Mouse (Mus musculus): ENCODE measurements around the gene Synpo2. TPM values are rescaled to one million over a fixed set of nuclear protein-coding genes. Genes with fewer than 3 reads are reported as not detected.

Gene Synpo2
- polyA plus RNA-seq, 1 experiment, result 0.29 TPM

- TF ChIP-seq POLR2A (IDR thresholded peaks at IDR 0.05; ENCODE audit: borderline replicate concordance, low read depth, low read length) (no peak), CTCF (IDR thresholded peaks at IDR 0.05; ENCODE audit: low read depth, low read length) (no peak)
- H3K27ac ChIP-seq (ENCODE audit: insufficient read depth, low read depth, low read length), result no peak overlapping the region
- no peaks in the 10 kb centered on the region for H3K4me1 ChIP-seq (ENCODE audit: control insufficient read depth, insufficient read depth, low read length)
- no peak overlapping the region for H3K4me3 ChIP-seq (ENCODE audit: insufficient read depth, low read length)
These were observed 9.7 kb upstream of the Synpo2 start for GRCm38 (mm10) chr3:123245646-123246045.

GRCm38 (mm10) chr3:123244376-123244775 is 8.4 kb upstream of the Synpo2 start:
- TF ChIP-seq CTCF (IDR thresholded peaks at IDR 0.05; ENCODE audit: low read depth, low read length) (no peak), POLR2A (IDR thresholded peaks at IDR 0.05; ENCODE audit: borderline replicate concordance, low read depth, low read length) (no peak)
- Histone ChIP-seq H3K4me3 (ENCODE audit: insufficient read depth, low read length) (no peak overlapping the region), H3K27ac (ENCODE audit: insufficient read depth, low read depth, low read length) (no peak overlapping the region), H3K4me1 (ENCODE audit: control insufficient read depth, insufficient read depth, low read length) (no peaks in the 10 kb centered on the region)

GRCm38 (mm10) chr3:123237446-123237845 is 1.5 kb upstream of the Synpo2 start:
- H3K4me3 ChIP-seq (ENCODE audit: insufficient read depth, low read length), result no peak overlapping the region
- H3K4me1 ChIP-seq (ENCODE audit: control insufficient read depth, insufficient read depth, low read length), result no peaks in the 10 kb centered on the region
- TF ChIP-seq CTCF (IDR thresholded peaks at IDR 0.05; ENCODE audit: low read depth, low read length), result no peak
- TF ChIP-seq POLR2A (IDR thresholded peaks at IDR 0.05; ENCODE audit: borderline replicate concordance, low read depth, low read length), result no peak
- no peak overlapping the region for H3K27ac ChIP-seq (ENCODE audit: insufficient read depth, low read depth, low read length)

GRCm38 (mm10) chr3:123237039-123237438 is 1.1 kb upstream of the Synpo2 start:
- H3K27ac ChIP-seq (ENCODE audit: insufficient read depth, low read depth, low read length), result no peak overlapping the region
- TF ChIP-seq POLR2A (IDR thresholded peaks at IDR 0.05; ENCODE audit: borderline replicate concordance, low read depth, low read length) (no peak), CTCF (IDR thresholded peaks at IDR 0.05; ENCODE audit: low read depth, low read length) (no peak)
- H3K4me1 ChIP-seq (ENCODE audit: control insufficient read depth, insufficient read depth, low read length), result no peaks in the 10 kb centered on the region
- H3K4me3 ChIP-seq (ENCODE audit: insufficient read depth, low read length), result no peak overlapping the region

GRCm38 (mm10) chr3:123235495-123235894 is 454 bp downstream of the Synpo2 start:
- no peak for TF ChIP-seq POLR2A (IDR thresholded peaks at IDR 0.05; ENCODE audit: borderline replicate concordance, low read depth, low read length)
- TF ChIP-seq CTCF (IDR thresholded peaks at IDR 0.05; ENCODE audit: low read depth, low read length), result no peak
- Histone ChIP-seq H3K27ac (ENCODE audit: insufficient read depth, low read depth, low read length) (no peak overlapping the region), H3K4me1 (ENCODE audit: control insufficient read depth, insufficient read depth, low read length) (no peaks in the 10 kb centered on the region), H3K4me3 (ENCODE audit: insufficient read depth, low read length) (peak overlapping the region; percentile 52)

GRCm38 (mm10) chr3:123234191-123234836 is 1.6 kb downstream of the Synpo2 start:
- Histone ChIP-seq H3K4me3 (ENCODE audit: insufficient read depth, low read length) (no peak overlapping the region), H3K4me1 (ENCODE audit: control insufficient read depth, insufficient read depth, low read length) (no peaks in the 10 kb centered on the region), H3K27ac (ENCODE audit: insufficient read depth, low read depth, low read length) (no peak overlapping the region)
- TF ChIP-seq CTCF (IDR thresholded peaks at IDR 0.05; ENCODE audit: low read depth, low read length) (no peak), POLR2A (IDR thresholded peaks at IDR 0.05; ENCODE audit: borderline replicate concordance, low read depth, low read length) (no peak)

GRCm38 (mm10) chr3:123231639-123232038 is 4.3 kb downstream of the Synpo2 start:
- no peak overlapping the region for H3K4me3 ChIP-seq (ENCODE audit: insufficient read depth, low read length)
- TF ChIP-seq POLR2A (IDR thresholded peaks at IDR 0.05; ENCODE audit: borderline replicate concordance, low read depth, low read length), result no peak
- no peak overlapping the region for H3K27ac ChIP-seq (ENCODE audit: insufficient read depth, low read depth, low read length)
- no peaks in the 10 kb centered on the region for H3K4me1 ChIP-seq (ENCODE audit: control insufficient read depth, insufficient read depth, low read length)

GRCm38 (mm10) chr3:123227276-123227675 is 8.7 kb downstream of the Synpo2 start:
- TF ChIP-seq CTCF (IDR thresholded peaks at IDR 0.05; ENCODE audit: low read depth, low read length), result no peak
- Histone ChIP-seq H3K4me1 (ENCODE audit: control insufficient read depth, insufficient read depth, low read length) (no peaks in the 10 kb centered on the region), H3K27ac (ENCODE audit: insufficient read depth, low read depth, low read length) (no peak overlapping the region), H3K4me3 (ENCODE audit: insufficient read depth, low read length) (no peak overlapping the region)

GRCm38 (mm10) chr3:123218646-123219045 is 17.3 kb downstream of the Synpo2 start:
- H3K4me3 ChIP-seq (ENCODE audit: insufficient read depth, low read length), result no peak overlapping the region
- no peak for TF ChIP-seq POLR2A (IDR thresholded peaks at IDR 0.05; ENCODE audit: borderline replicate concordance, low read depth, low read length)
- no peak for TF ChIP-seq CTCF (IDR thresholded peaks at IDR 0.05; ENCODE audit: low read depth, low read length)
- H3K4me1 ChIP-seq (ENCODE audit: control insufficient read depth, insufficient read depth, low read length), result no peaks in the 10 kb centered on the region
- H3K27ac ChIP-seq (ENCODE audit: insufficient read depth, low read depth, low read length), result no peak overlapping the region

GRCm38 (mm10) chr3:123208891-123209290 is 27.1 kb downstream of the Synpo2 start:
- no peak overlapping the region for H3K27ac ChIP-seq (ENCODE audit: insufficient read depth, low read depth, low read length)

GRCm38 (mm10) chr3:123207386-123207785 is 28.6 kb downstream of the Synpo2 start:
- Histone ChIP-seq H3K27ac (ENCODE audit: insufficient read depth, low read depth, low read length) (no peak overlapping the region), H3K4me1 (ENCODE audit: control insufficient read depth, insufficient read depth, low read length) (peaks cover under 1% of the 10 kb centered on the region; the same call in 1 of the 2 replicates), H3K4me3 (ENCODE audit: insufficient read depth, low read length) (no peak overlapping the region)
- TF ChIP-seq POLR2A (IDR thresholded peaks at IDR 0.05; ENCODE audit: borderline replicate concordance, low read depth, low read length) (no peak), CTCF (IDR thresholded peaks at IDR 0.05; ENCODE audit: low read depth, low read length) (no peak)

More at GRCm38 (mm10) chr3:123208891-123209290, 27.1 kb downstream of the Synpo2 start:
- H3K4me3 ChIP-seq (ENCODE audit: insufficient read depth, low read length), result no peak overlapping the region
- TF ChIP-seq CTCF (IDR thresholded peaks at IDR 0.05; ENCODE audit: low read depth, low read length) (no peak), POLR2A (IDR thresholded peaks at IDR 0.05; ENCODE audit: borderline replicate concordance, low read depth, low read length) (no peak)
- no peaks in the 10 kb centered on the region for H3K4me1 ChIP-seq (ENCODE audit: control insufficient read depth, insufficient read depth, low read length)

All from bone marrow macrophage, adult 2 months (primary cell).